Mouse (Mus musculus) megakaryocyte-erythroid progenitor cell, adult 5-6 weeks (primary cell): ENCODE data around the gene Paqr9. TPM values are rescaled to one million over a fixed set of nuclear protein-coding genes. Genes with fewer than 3 reads are reported as not detected.

Experiments
- ATAC-seq: replicated peaks from 2 replicates; pipeline ENCODE4 v1.8.0; 2016; ENCODE audit warnings: mild to moderate bottlenecking, inconsistent platforms; ENCODE audit not compliant: severe bottlenecking, poor library complexity, low FRiP score, low TSS enrichment
- total RNA-seq, 2 experiments: library from RNA; stranded (forward) in 1 of 2; stranded (reverse) in 1 of 2; fragments of 200-1000, 215-1000 nt in 1 of 2; fragments of >200 nt in 1 of 2; fragmentation: Nextera tagmentation in 1 of 2; gene quantifications; 2 replicates each; pipeline ENCODE4 v1.2.3; 2014 to 2017

Paqr9 gene
- total RNA-seq, 2 experiments from 2014 or later: 22.1 to 38.8 TPM

DNA sequence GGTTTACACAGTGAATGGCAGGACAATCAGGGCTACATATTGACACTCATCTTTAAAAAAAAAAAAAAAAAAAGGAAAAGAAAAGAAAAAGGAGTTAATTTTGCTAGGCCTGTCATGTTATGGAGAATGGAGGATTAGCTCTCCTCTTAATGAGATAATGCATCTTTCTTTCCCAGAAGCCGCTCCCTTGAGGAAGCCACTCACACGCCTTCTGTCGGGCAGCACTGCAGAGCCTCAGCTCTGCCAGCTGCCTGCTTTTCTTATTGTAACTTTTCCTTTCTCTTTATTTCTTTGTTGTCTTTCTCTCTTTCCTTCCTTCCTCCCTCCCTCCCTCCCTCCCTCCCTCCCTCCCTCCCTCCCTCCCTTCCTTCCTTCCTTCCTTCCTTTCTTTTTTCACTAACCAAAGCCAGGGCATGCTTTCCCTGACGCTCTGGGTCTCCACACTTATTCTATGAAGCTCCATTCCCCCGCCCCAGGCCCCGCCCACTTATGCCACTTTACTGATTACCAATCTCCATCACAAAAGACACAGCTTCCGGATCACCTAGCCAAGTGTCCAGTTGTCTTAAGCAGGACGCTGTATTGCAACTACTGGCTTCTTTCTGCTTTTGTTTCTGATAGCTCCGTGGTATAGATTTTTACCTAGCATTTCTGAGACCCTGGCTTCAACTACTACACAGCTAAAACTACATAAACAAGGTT, 54.1 kb downstream of the Paqr9 start:
- no peak for ATAC-seq

DNA sequence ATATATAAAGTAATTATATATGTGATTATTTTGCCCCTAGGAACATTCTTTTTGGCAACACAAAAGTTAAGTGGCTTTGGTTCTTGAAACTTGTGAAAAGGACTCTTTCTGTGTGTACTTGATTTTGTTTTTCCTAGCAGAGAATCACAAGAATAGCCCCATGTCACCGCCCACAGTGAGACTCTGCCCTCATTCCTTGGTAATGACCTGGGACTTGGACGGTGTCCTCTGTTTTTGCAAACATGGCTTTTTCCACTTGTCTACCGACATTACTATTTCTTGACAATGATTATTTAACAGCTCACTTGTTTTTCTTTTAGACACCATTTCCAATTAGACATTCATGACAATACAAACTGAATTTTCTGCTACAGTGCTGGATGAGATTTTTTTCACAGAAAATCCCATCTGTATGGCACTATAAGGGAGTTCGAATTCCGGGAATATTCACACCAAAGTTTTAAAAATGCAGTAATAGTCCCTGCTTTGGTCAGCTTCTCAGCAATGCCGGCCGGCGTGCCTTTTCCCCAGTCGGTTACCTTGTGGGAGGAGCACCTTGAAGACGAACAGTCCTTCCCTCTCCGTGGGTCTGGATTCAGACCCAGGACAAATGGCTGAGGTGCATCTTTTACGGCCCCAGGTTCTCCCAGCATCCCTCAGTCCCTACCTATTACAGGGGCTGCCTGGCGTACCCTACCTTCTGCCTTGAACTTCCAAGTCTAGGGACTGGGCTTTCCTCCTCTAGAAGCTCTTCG, 55.6 kb downstream of the Paqr9 start:
- ATAC-seq: no peak

DNA sequence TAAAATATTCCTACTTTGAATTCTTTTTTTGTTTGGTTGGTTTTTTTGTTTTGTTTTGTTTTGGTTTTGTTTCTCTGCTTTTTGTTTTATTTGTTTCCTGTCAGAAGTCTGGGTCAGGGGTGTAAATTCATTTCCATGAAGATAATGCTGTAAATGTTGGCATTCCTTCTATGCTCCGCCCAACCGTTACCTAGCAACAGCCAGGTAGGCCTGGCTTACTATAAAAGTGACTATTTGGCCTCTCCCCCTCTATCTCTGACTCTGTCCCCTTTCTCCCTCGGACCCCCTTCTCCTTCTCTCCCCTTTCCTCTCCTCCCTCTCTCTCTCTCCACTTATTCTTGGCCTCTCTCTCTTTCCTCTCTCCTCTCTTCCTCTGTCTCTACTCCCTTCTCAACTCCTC, 56.5 kb downstream of the Paqr9 start:
- ATAC-seq: no peak

Other genes with a start within 250 kb of the Paqr9 start
- gene Chst2, start 152.9 kb upstream of the Paqr9 start, total RNA-seq (2014; fragmentation: Nextera tagmentation): not detected in 2 replicates
- gene Chst2, start 152.9 kb upstream of the Paqr9 start, total RNA-seq (2017): 0.04 and 0.14 TPM in 2 replicates
- gene U2surp, start 47.7 kb upstream of the Paqr9 start, total RNA-seq (2014; fragmentation: Nextera tagmentation): 96.6 and 116 TPM in 2 replicates
- gene U2surp, start 47.7 kb upstream of the Paqr9 start, total RNA-seq (2017): 251 and 271 TPM in 2 replicates
- not detected in 2 replicates for gene Pcolce2, start 77.9 kb downstream of the Paqr9 start, total RNA-seq (2014; fragmentation: Nextera tagmentation)
- gene Pcolce2, start 77.9 kb downstream of the Paqr9 start, total RNA-seq (2017): not detected in 2 replicates
- gene Trpc1, start 190.7 kb downstream of the Paqr9 start, total RNA-seq (2014; fragmentation: Nextera tagmentation): 0.20 TPM in 1 of 2 replicates, not detected in the other
- 0.09 TPM in 1 of 2 replicates, not detected in the other for gene Trpc1, start 190.7 kb downstream of the Paqr9 start, total RNA-seq (2017)